Mouse (Mus musculus) kidney, embryonic 16.5 days (tissue): Measurements from ENCODE around the gene Slc25a22. TPM values are rescaled to one million over a fixed set of nuclear protein-coding genes. Genes with fewer than 3 reads are reported as not detected.

Source experiments
- ATAC-seq: fragments of 200-750 bp; cut with Nextera tagmentation; 2 replicates; pipeline ENCODE4 v1.8.0; 2017; ENCODE audit warnings: moderate TSS enrichment; ENCODE audit not compliant: low FRiP score, low TSS enrichment
- H3K27ac ChIP-seq: fragments of 300-500 bp; sonication (generic); 2 replicates; pipeline ENCODE4 v1.5.1; 2014; ENCODE audit warnings: low read length
- H3K27me3 ChIP-seq: fragments of 300-500 bp; sonication (generic); 2 replicates; pipeline ENCODE4 v1.6.1; 2014; ENCODE audit warnings: low read length, control low read depth, mixed read lengths; ENCODE audit not compliant: insufficient read depth
- H3K36me3 ChIP-seq: fragments of 300-500 bp; sonication (generic); 2 replicates; pipeline ENCODE4 v1.6.1; 2014; ENCODE audit warnings: low read length, control low read depth, mixed read lengths; ENCODE audit not compliant: insufficient read depth
- H3K4me1 ChIP-seq: fragments of 300-500 bp; sonication (generic); 2 replicates; pipeline ENCODE4 v1.6.1; 2014; ENCODE audit warnings: low read length, control low read depth, mixed read lengths; ENCODE audit not compliant: insufficient read depth
- H3K4me2 ChIP-seq: fragments of 300-500 bp; sonication (generic); replicated peaks from 2 replicates; pipeline ENCODE4 v1.6.1; 2014; ENCODE audit warnings: low read depth, low read length
- H3K4me3 ChIP-seq: fragments of 300-500 bp; sonication (generic); 2 replicates; pipeline ENCODE4 v1.5.1; 2014; ENCODE audit warnings: mild to moderate bottlenecking, low read length
- H3K9ac ChIP-seq: fragments of 300-500 bp; sonication (generic); replicated peaks from 2 replicates; pipeline ENCODE4 v1.6.1; 2014; ENCODE audit warnings: low read length
- H3K9me3 ChIP-seq: fragments of 300-500 bp; sonication (generic); 2 replicates; pipeline ENCODE4 v1.6.1; 2016; ENCODE audit warnings: low read length, control low read depth
- WGBS: fragments of 180-500 bp; shearing (Covaris S2); extraction: QIAGEN DNeasy Blood & Tissue Kit; methylation state at CpG from one replicate; pipeline ENCODE4 v1.1.7; 2014; 5-methylcytosine and 5-hydroxymethylcytosine counted together
- polyA plus RNA-seq: library from polyadenylated mRNA; unstranded; fragments of >200 nt; fragmentation: Nextera tagmentation; extraction: Ambion mirVana; gene quantifications from 2 replicates; pipeline ENCODE4 v1.2.1, GENCODE M21; 2015

The Slc25a22 gene
- polyA plus RNA-seq, 1 experiment from 2014 or later = 33.2 TPM

GRCm38 (mm10) chr7:141390326-141391259 is 47.1 kb downstream of the Slc25a22 start:
- no peak for ATAC-seq
- H3K27ac ChIP-seq = no peak overlapping the region
- H3K9me3 ChIP-seq = no peaks in the 10 kb centered on the region
- peaks cover 14% of the 10 kb centered on the region for H3K4me1 ChIP-seq
- H3K4me2 ChIP-seq = no peak overlapping the region
- no peaks in the 10 kb centered on the region for H3K36me3 ChIP-seq
- no peaks in the 10 kb centered on the region for H3K27me3 ChIP-seq
- no peak overlapping the region for H3K9ac ChIP-seq
- 52% methylated on average over 9 of the region's 9 CpGs for WGBS
- no peak overlapping the region for H3K4me3 ChIP-seq

- H3K27ac ChIP-seq = no peak overlapping the region
- no peaks in the 10 kb centered on the region for H3K36me3 ChIP-seq
- WGBS = 45% methylated on average over 3 of the region's 3 CpGs
- no peak overlapping the region for H3K4me2 ChIP-seq
- no peak for ATAC-seq
- H3K4me1 ChIP-seq = peaks cover 14% of the 10 kb centered on the region
- no peaks in the 10 kb centered on the region for H3K9me3 ChIP-seq
- H3K4me3 ChIP-seq = no peak overlapping the region
- H3K27me3 ChIP-seq = no peaks in the 10 kb centered on the region
- no peak overlapping the region for H3K9ac ChIP-seq
Measured at GRCm38 (mm10) chr7:141388487-141389109, 49.1 kb downstream of the Slc25a22 start.

GRCm38 (mm10) chr7:141387807-141388486 is 49.7 kb downstream of the Slc25a22 start:
- H3K27ac ChIP-seq = no peak overlapping the region
- WGBS = 41% methylated on average over 2 of the region's 2 CpGs
- H3K9ac ChIP-seq = no peak overlapping the region

DNA sequence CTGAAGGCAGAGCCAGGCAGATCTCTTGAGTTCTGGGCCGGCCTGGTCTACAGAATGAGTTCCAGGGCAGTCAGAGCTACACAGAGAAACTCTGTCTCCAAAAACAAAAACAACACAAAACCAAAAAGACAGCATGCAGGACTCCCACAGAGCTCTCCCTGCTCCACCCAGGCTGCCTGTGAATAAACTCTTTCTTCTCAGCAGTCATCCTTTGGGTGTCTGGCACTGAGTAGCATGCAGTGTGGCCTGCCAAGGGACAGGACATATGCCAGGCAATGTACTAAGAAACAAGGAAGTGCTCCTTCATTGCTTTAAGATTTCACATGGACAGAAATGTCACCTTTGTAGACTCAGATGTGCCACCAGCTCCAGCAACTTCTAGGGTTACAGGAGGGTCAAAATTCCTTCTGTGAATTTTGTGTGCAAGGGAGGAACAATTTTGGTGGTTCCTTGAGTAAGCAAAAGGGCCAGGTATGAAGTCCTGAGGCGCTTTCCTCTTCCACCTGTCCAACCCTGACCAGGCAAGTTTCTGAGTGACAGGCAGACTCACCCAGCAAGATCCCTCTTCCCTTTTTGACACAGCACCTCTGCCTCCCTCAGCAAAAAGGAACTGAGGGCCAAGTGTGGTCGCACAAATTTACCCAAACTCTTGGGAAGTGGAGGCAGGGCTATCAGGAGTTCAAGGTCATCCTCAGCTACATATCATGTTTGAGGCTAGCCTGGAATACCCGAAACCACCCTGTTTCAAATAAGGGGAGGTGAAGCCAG is 56.4 kb downstream of the Slc25a22 start:
- WGBS = 72% methylated on average over 4 of the region's 4 CpGs
- Histone ChIP-seq H3K9ac (no peak overlapping the region), H3K9me3 (no peaks in the 10 kb centered on the region), H3K27ac (no peak overlapping the region), H3K27me3 (no peaks in the 10 kb centered on the region), H3K4me1 (no peaks in the 10 kb centered on the region), H3K4me2 (no peak overlapping the region), H3K4me3 (no peak overlapping the region), H3K36me3 (no peaks in the 10 kb centered on the region)
- ATAC-seq = no peak

More at GRCm38 (mm10) chr7:141387807-141388486, 49.7 kb downstream of the Slc25a22 start:
- H3K27me3 ChIP-seq = no peaks in the 10 kb centered on the region
- no peaks in the 10 kb centered on the region for H3K9me3 ChIP-seq
- H3K4me3 ChIP-seq = no peak overlapping the region
- H3K4me1 ChIP-seq = peaks cover 10% of the 10 kb centered on the region
- no peak overlapping the region for H3K4me2 ChIP-seq
- H3K36me3 ChIP-seq = no peaks in the 10 kb centered on the region
- ATAC-seq = no peak

Other genes with a start within 250 kb of the Slc25a22 start
- gene Hras, start 243.9 kb downstream of the Slc25a22 start, polyA plus RNA-seq = 40.3 and 78.3 TPM in 2 replicates
- 13.5 and 15.1 TPM in 2 replicates for gene Lrrc56, start 243.7 kb downstream of the Slc25a22 start, polyA plus RNA-seq
- 3.9 and 4.4 TPM in 2 replicates for gene Lmntd2, start 223.8 kb downstream of the Slc25a22 start, polyA plus RNA-seq
- 76.3 and 78.3 TPM in 2 replicates for gene Rassf7, start 222.0 kb downstream of the Slc25a22 start, polyA plus RNA-seq
- 81.2 and 93.0 TPM in 2 replicates for gene Phrf1, start 209.1 kb downstream of the Slc25a22 start, polyA plus RNA-seq
- 3.2 and 6.0 TPM in 2 replicates for gene Irf7, start 171.4 kb downstream of the Slc25a22 start, polyA plus RNA-seq
- gene Cdhr5, start 161.1 kb downstream of the Slc25a22 start, polyA plus RNA-seq = 15.4 and 16.3 TPM in 2 replicates
- 45.2 and 47.1 TPM in 2 replicates for gene Sct, start 158.8 kb downstream of the Slc25a22 start, polyA plus RNA-seq
- gene Drd4, start 145.9 kb downstream of the Slc25a22 start, polyA plus RNA-seq = 1.3 and 1.5 TPM in 2 replicates
- 77.4 and 87.5 TPM in 2 replicates for gene Deaf1, start 110.2 kb downstream of the Slc25a22 start, polyA plus RNA-seq
- gene Tmem80, start 110.2 kb downstream of the Slc25a22 start, polyA plus RNA-seq = 49.3 and 59.8 TPM in 2 replicates
- gene Eps8l2, start 99.0 kb downstream of the Slc25a22 start, polyA plus RNA-seq = 59.4 and 62.9 TPM in 2 replicates
- gene Taldo1, start 45.7 kb downstream of the Slc25a22 start, polyA plus RNA-seq = 371 and 374 TPM in 2 replicates
- gene Gatd1, start 23.8 kb downstream of the Slc25a22 start, polyA plus RNA-seq = 63.7 and 65.3 TPM in 2 replicates
- gene Cend1, start 8.4 kb downstream of the Slc25a22 start, polyA plus RNA-seq = 3.0 TPM in 2 replicates
- gene Pidd1, start 6.1 kb upstream of the Slc25a22 start, polyA plus RNA-seq = 11.4 and 12.6 TPM in 2 replicates
- gene Rplp2, start 9.5 kb upstream of the Slc25a22 start, polyA plus RNA-seq = 1,055 and 1,146 TPM in 2 replicates
- gene Pnpla2, start 17.3 kb upstream of the Slc25a22 start, polyA plus RNA-seq = 47.0 and 51.5 TPM in 2 replicates
- 23.7 and 24.1 TPM in 2 replicates for gene Cracr2b, start 23.2 kb upstream of the Slc25a22 start, polyA plus RNA-seq
- gene Cd151, start 29.5 kb upstream of the Slc25a22 start, polyA plus RNA-seq = 48.4 and 54.3 TPM in 2 replicates
- 68.8 and 73.2 TPM in 2 replicates for gene Polr2l, start 37.2 kb upstream of the Slc25a22 start, polyA plus RNA-seq
- 105 and 110 TPM in 2 replicates for gene Tspan4, start 37.3 kb upstream of the Slc25a22 start, polyA plus RNA-seq
- gene Chid1, start 102.0 kb upstream of the Slc25a22 start, polyA plus RNA-seq = 47.7 and 50.5 TPM in 2 replicates
- gene Ap2a2, start 124.3 kb upstream of the Slc25a22 start, polyA plus RNA-seq = 99.4 and 100 TPM in 2 replicates
- gene Muc6, start 217.4 kb upstream of the Slc25a22 start, polyA plus RNA-seq = 0.24 and 0.26 TPM in 2 replicates